Mouse (Mus musculus) megakaryocyte progenitor cell, adult 5-6 weeks (primary cell): Measurements from ENCODE around the gene Tspan4. TPM values are rescaled to one million over a fixed set of nuclear protein-coding genes. Genes with fewer than 3 reads are reported as not detected.

Experiments
- ATAC-seq: replicated peaks from 2 replicates; pipeline ENCODE4 v1.8.0; 2016; ENCODE audit warnings: mild to moderate bottlenecking, moderate TSS enrichment, inconsistent platforms; ENCODE audit not compliant: poor library complexity
- total RNA-seq, 2 experiments: library from RNA; stranded (forward) in 1 of 2; stranded (reverse) in 1 of 2; fragments of 157-497, 149-512 nt in 1 of 2; fragments of 200-1000 nt in 1 of 2; gene quantifications; 2 replicates each; pipeline versions ENCODE4 v1.2.3 to v1.2.4; 2015 to 2017

Gene Tspan4
- total RNA-seq, 2 experiments from 2014 or later = 23.9 to 39.1 TPM

GRCm38 (mm10) chr7:141474160-141474559, 880 bp upstream of the Tspan4 start:
- no peak for ATAC-seq

DNA sequence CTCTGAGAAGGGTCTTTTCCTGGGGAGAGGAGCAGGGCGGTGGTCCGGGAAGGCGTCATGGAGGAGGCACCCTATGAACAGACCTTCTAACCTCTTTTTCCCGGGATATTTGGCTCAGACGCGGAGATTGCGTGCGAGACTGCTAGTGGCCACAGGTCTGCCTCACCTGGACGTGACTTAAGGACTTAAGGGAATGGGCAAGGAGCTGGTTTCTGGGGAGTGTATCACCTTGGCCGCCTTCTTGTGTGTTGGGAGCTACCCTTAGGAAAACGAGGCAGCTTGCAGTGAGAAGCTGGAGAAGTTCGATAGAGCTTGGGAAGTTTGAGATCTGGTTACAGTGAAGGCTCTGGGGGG, 742 bp downstream of the Tspan4 start:
- ATAC-seq = no peak

- ATAC-seq = peak; percentile 29
Measured at GRCm38 (mm10) chr7:141476226-141476980, 1.4 kb downstream of the Tspan4 start.

- peak; percentile 9; the same call in 1 of the 2 replicates for ATAC-seq
Measured at GRCm38 (mm10) chr7:141476981-141477370, 1.9 kb downstream of the Tspan4 start.

DNA sequence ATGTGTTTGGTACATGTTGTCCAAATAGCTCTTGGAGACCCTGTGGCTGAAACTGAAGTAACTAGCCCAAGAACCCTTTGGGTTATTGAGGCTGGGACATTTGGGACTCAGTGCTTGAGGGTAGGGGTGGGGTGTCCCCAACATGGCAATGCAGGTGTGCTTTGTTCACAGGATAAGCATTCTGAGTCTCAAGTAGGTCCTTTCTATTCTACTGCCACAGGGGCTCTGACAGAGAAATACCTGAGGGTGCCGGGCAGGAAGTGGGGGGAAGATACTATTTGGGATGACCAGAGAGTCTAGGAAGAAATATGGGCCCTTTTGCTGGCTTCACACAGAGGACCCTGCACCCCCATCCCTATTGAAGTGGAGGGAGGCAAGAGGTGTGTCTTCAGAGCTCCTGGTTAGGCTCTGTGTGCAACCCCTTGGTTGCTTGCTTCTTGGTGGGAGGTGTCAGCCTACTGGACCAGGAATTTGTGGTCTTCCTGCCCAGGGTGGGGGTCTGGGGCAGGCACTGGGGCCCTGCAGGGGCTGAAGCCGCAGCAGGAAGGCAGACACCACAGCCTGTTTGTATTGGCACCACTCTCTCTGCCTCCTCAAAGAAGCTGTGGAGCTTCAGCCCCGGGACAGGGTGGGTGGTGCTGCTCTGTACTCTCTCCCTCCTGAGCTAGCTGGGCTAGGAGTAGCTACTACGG, 2.7 kb downstream of the Tspan4 start:
- no peak for ATAC-seq

DNA sequence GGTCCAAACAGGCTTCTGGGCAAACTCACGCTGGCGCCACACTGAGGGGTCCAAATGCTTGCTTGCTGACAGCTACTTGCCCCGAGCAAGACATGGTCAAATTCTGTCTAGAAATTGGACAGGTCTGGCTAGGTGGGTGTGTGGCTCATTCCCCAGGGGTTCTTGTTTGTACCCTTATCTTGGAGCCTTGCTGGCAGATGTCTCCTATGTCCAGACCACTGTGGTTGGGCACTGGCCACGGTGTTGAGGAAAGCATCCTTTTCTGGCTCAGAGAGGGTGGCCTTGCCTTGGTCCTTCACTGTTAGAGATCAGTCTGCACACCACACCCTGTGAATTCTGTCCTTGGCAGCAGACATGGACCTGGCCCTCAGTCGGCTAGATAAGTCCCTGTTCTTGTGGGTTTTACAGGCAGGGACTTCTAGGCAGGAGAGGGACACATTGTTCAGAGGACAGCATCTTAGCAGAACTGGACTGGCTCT, 3.3 kb downstream of the Tspan4 start:
- ATAC-seq = no peak

- peak; percentile 75 for ATAC-seq
Measured at GRCm38 (mm10) chr7:141480842-141481497, 5.9 kb downstream of the Tspan4 start.

GRCm38 (mm10) chr7:141481498-141482401, 6.7 kb downstream of the Tspan4 start:
- peak; percentile 27 for ATAC-seq

- no peak for ATAC-seq
Measured at GRCm38 (mm10) chr7:141482531-141483024, 7.5 kb downstream of the Tspan4 start.

DNA sequence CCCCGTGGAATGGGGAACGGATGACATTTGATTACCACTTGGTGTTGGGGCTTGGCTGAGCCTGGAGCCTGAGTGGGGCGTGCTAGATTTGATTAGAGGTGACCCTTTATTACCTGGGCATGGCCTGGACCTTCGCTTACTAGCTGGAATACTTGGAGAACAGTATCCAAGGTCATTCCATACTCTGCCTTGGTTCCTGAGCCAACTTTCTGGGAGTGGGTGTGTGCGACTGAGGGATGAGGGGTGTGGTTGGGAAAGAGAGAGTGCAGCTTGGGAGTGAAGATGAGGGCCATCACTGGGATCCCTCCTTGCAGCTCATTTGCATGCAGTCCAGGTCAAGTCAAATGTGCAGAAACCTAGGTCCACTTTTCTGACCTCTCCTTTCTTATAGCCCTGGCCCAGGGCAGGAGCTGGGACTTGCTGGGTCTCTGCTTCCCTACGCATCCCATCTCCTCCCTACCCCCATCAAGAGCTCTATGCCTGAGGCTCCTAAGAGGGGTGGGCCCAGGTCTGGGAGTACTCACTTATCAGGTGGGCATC, 8.1 kb downstream of the Tspan4 start:
- no peak for ATAC-seq

GRCm38 (mm10) chr7:141484186-141485120, 9.4 kb downstream of the Tspan4 start:
- no peak for ATAC-seq

DNA sequence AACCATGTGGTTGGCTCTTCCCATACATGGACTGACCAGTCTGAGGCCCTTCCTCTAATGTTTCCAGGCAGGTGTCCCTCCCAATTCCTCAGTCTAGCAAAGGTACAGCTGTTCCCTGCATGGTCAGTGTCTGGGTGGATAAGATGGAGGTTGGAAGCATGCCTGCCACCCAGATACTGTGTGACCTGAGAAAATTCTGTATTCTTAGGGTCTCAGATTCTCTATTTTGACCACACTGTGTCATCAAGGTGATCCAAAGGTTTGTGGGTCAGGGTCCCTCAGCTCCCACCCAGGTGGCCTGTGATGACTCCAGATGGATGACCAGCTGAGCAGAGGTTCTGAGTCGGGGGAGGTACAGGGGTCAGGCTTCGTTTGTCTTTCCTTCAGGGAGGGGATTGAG, 10.1 kb downstream of the Tspan4 start:
- ATAC-seq = no peak

DNA sequence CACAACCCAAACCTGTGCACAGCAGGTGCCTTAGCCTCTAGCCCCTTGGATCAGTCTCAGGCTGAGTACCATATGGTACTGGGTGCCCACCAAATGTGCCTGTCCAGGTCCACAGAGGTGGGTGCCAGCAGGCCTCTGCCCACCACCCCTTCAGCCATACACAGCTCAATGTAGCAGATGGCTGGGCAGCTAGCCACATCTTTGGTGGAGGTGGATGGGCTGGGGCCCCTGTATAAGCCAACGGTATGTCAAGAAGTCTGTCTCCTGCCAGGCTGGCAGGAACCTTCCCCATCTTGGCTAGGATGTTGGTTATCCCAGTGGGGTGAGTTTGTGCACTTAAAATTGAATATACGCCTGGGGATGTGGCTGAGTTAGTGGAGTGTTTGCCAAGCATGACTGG, 10.6 kb downstream of the Tspan4 start:
- no peak for ATAC-seq

- no peak for ATAC-seq
Measured at GRCm38 (mm10) chr7:141486239-141486638, 11.2 kb downstream of the Tspan4 start.

DNA sequence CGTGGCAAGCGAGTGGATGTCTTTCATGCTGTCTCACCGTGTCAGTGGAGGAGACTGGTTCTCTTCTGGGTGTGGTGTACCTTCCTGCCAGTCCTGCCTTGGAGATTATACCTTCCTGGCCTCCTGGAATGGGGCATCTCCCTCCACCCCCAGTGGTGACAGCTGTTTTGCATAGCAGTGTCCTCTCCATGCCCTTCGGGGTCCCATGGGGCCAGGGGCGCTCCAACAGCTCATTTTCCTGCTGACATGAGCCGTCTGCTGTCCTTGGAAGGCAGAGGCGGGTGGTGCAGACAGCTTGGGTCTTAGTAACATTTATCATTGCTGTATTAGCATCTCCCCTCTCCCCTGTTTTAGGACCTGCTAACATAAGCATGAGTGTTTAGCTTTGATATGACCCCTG, 12.1 kb downstream of the Tspan4 start:
- ATAC-seq = no peak

DNA sequence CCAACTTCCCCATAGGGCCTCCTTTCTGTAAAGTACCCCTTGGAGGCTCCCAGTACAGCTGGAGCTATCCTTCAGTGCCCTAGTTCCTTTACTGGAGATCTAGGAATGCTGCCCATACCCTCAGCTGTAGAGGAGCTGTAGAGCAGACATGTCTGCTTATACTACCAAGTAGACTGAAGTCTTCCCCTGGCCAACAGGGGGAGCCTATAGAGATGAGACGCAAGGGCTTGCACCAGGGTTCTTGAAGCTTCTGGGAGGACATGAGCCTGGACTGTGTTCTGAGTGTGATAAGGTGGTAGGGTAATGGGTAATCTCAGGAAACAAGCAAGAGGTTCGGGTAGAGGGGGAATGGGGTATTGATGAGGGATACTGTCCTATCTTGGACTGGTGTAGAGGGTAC, 16.1 kb downstream of the Tspan4 start:
- ATAC-seq = peak; percentile 80

DNA sequence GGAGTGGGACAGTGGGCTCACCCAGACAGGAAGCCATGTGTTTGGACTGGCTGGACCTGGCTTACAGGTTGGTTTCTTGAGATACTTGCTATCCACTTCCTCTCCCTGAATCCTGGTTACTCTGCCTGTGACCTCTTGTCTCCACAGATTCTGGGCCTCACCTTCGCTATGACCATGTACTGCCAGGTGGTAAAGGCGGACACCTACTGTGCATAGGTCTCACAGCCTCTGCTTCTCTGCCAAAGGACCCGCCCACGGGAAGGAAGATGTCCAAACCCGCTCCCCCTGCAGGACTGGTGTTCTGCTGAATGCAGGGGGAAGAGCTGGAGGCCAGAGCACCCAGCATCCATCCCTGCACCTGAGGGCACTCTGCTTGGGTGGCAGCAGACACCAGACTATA, 17.7 kb downstream of the Tspan4 start:
- ATAC-seq = no peak

- no peak for ATAC-seq
Measured at GRCm38 (mm10) chr7:141493729-141494128, 18.7 kb downstream of the Tspan4 start.

- ATAC-seq = no peak
Measured at GRCm38 (mm10) chr7:141495379-141495778, 20.3 kb downstream of the Tspan4 start.
